Mouse (Mus musculus) retina, embryonic 14.5 days (tissue): ENCODE data around the gene Vps37d.

Experiments used
- DNase-seq: peaks from one replicate; pipeline ENCODE4 v3.0.0-alpha.2; 2015; ENCODE audit warnings: low spot score

Vps37d gene

DNA sequence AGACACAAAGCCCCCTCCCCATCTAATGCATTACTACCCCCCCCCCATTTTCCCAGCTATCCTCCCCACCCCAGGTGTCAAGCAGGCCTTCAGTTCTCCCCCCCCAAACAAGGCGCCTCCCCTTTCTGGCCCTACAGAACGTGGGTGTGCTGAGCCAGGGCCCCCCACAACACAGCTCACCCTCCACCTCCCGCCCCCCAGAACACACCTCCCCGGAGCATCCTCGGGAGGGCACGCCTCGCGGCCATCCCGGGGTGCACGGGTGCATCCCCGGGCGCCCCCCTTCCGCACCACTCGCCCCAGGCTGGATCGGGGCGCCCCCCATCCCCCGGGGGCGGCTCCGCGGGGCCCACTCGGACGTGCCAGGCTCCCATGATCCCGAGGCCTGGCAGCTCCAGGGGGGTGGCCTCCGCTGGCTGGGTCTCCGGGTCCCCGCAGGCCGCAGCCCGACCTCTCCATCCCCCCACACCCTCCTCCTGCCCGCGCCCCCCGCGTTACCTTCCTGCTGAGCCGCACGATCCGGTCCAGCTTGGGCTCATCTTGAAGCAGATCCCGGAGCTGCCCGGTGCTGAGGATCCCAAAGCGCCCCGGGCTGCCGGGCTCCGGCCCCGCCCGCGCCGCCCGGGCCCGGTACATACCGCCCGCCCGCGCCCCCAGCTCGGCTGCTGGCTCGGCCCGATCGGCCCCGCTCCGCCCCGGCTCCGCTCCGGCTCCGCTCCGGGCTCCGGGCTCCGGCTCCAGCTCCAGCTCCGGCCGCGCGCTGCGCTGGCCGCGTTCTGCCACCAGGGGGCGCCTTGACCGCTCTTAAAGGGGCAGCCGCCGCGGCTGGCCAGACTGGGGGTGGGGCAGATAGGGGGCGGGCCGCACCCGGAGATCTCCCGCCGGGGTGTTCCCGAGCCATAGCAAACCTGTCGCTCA, at the start of gene Vps37d:
Gene Vps37d, minus strand, starts transcription at position 703 of the 918 bp plus-strand sequence.
- peak; percentile 96 for DNase-seq

DNA sequence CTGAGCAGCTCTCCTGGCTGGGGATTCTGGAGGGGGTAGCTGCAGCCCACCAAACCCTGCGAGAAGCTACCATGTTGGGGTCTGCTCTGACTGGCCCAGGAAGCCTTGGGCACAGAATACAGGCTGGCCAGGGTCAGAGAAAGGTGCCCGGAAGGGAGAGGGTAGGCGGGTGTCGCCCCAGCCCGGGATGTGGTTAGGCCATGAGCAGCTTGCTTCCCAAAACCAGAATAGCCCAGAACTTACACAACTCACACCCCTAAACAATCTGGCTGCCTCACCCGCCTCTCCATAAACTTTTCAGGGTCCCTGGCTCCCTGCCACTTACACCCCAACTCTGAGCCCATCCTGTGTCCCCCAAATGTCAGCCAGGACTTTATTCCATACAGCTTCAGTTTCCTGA, 49.6 kb upstream of the Vps37d start:
- no peak for DNase-seq

DNA sequence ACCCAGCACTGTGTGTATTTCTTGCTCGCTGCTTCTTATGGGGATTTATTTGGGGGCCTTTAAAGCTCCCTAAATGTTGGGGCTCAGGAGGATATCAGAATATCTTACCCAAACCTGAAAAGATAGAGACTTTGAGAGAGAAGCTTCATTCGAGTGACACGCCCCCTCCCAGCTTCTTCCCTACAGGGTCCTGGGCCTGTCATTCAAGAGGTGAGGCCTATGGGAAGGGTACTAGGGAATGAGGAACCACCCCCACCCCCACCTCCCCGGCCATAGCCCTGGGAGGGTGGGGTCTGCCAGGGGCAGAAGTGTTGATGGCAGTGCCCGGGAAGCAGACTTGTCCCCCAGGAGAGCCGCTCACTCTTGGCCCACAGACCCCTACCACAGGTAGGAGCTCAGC, 48.1 kb upstream of the Vps37d start:
- DNase-seq = no peak

DNA sequence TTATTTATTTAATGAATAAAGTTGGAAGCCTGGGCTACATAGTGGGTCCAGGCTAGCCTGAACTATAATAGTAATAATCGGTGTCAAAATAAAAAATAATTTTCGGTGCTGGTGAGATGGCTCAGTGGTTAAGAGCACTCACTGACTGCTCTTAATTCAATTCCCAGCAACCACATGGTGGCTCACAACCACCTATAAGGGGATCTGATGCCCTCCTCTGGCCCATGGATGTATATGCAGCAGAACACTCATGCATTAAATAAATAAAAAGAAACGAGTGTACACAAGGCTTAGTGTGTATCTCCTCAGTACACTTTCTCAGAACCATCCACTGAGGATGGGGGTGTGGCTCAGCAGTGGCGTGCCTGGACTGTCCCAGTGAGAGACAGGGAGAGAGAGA, 42.7 kb upstream of the Vps37d start:
- no peak for DNase-seq

DNA sequence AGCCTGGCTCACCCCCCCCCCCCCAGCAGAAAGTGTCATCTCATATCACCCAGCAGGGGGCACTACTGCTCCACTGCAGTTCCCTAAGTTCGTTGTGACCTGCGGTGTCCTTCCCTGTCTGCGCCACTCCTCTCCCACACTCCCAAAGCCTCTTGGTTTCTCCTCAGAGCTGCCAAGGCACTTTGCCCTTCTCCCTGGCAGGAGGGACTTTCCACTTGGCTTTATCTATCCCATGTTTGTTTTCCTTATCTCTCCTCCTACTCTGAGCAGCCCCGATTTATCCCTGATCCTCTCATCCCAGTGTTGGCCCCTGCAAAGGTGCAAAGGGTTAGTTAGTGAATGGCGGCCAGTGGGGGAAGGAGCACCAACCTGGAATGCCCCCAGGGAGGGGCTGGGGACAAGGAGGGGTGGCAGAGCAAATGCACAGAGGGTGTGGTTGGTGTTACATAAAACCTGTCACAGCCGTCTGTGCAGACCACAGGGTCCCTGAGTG, 40.6 kb upstream of the Vps37d start:
- DNase-seq = peak; percentile 81

DNA sequence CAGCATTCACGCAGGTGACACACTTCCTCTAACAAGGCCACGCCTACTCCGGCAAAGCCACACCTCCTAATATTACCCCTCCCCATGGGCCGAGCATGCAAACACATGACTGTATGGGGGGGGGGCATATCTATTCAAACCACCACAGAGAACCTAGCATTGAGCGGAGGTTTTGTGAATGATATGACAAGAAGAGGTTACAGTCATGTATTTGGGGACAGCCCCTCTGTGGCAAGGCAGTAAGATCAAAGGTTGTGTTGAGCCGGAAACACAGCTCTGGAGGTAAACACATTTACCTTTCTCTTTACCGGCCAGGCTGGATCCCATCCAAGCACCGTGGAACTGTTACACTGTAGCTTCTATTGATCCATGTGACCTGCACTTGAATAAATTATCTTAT, 37.2 kb upstream of the Vps37d start:
- no peak for DNase-seq

DNA sequence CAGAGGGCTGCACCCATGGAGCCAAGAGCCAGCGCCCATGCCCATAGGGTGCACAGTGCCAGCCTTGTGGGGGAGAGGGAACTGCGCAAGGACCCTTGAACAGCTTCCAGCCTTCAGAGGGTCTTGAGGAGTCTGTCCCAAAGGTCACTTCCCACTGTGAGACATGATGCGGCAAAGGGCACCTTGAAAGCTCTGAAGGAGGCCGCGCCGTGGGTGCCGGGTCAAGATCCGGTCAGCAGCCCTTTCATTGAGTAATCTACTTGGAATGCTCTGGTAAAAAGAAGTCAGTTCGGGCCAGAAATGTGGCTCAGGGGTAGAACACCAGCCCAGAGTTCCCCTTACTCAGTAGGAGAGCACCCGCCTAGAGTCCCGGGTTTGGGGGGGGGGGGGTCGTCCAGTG, 35.7 kb upstream of the Vps37d start:
- DNase-seq = no peak

DNA sequence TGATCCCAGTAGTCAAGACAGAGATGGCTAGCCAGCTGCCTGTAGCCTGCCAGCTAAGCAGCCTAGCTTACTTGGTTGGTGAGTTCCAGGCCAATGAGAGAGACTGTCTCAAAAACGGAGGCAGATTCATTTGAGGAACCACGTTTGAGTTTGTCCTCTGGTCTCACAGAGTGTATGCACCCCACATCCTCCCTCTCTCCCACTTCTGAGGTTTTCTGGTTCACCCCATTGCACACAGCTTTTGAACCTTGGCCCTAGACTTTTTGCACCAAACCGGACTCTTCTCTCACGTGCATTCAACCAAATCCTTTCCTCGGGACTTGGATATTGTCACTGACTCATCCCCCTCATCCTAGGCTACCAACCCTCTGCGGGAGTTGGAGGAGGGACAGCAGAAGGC, 31.9 kb upstream of the Vps37d start:
- DNase-seq = no peak

DNA sequence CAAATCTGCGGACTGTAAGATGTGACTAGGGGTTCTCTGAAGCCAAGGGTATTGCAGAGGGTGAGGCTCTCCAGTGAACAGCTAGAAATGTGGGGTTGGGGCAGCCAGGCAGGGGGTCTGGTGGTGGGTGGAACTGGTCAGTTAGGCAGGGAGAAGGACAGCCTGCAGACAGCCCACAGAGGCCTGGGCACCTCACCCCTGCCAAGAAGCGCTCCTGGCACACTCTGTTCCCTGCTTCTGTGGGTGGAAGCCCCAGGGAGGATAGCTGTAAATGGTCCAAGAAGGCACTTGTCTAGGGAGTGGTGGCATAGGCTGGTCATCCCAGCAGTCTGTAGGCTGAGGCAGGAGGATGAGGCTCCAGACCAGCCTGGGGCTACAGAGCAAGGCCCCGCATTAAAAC, 31.4 kb upstream of the Vps37d start:
- no peak for DNase-seq

DNA sequence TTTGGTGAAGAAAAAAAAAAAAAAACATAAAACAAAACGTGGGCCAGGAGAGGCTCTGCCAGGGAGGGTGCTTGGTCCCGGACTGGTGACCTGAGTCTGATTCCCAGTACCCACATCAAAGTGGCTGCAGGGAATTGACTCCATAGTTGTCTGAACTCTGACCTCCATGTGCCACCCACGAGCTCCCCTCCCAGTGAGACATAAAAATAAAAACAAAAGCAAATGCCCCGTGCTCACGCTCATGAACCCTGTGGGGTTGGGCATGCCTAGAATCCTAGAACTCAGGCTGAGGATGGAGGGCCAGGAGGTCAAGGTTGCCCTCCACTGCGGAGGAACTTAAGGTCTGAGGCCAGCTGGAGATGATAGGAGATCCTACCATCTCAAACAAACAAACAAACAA, 31.0 kb upstream of the Vps37d start:
- DNase-seq = no peak

DNA sequence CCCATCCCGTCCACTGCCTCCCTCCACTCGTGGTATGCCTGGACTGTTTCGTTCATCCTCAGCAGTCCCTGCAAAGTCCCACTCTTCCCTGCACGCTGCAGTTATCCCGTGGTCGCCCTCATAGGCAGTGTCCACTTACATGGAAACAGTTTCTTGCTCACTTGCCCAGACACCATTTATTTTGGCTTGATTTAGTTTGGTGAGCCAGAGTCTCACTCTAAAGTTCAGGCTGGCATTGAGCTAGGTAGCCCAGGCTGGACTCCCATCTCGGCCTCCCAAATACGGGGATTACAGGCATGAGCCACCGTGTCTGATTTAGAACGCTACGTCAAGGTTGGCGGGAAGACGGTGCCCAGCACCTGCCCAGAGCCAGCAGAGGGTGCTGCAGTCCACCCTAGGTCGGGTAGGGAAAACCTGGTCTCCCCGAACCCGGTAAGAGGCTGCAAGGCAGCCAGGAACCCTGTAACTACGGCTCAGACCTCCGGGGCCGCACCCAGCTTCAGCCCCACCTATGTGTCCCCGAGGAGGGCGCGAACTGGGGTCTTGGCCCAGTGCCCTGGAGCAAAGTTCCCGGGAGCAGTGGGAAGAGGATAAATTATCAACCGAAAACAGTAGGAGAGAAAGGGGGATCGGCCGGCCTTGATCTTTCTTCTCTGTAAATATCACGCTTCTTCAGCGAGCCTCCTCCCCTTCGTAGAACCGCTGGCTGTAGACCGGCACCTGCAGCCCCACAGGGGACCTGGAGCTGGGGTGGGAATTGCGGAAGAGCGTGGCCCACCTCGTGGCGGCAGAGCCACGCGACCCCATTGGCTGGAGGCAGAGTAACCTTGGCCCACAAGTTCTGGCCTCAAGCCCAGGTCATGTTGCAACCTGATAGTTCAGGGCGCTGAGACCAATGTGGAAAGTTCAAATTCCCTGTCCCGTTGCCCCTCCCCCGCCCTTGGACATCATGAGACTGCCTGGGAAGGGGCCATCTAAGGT, 29.7 kb upstream of the Vps37d start:
- peak; percentile 70 for DNase-seq

DNA sequence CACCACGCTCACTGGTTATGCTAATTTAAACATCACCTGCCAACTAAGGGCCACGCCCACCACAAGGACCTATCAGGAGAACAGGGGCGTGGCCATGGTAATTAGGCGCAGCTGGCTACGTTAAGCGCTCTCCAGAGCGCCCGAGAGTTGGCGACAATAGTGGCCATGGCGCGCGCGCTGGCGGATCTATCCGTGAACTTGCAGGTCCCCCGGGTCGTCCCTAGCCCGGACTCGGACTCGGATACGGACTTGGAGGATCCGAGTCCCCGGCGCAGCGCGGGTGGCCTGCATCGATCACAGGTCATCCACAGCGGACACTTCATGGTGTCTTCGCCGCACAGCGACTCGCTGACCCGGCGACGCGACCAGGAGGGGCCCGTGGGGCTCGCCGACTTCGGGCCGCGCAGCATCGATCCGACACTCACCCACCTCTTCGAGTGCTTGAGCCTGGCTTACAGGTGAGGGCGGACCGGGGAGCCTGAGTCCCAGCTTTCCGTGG, 28.7 kb upstream of the Vps37d start:
- DNase-seq = peak; percentile 90

DNA sequence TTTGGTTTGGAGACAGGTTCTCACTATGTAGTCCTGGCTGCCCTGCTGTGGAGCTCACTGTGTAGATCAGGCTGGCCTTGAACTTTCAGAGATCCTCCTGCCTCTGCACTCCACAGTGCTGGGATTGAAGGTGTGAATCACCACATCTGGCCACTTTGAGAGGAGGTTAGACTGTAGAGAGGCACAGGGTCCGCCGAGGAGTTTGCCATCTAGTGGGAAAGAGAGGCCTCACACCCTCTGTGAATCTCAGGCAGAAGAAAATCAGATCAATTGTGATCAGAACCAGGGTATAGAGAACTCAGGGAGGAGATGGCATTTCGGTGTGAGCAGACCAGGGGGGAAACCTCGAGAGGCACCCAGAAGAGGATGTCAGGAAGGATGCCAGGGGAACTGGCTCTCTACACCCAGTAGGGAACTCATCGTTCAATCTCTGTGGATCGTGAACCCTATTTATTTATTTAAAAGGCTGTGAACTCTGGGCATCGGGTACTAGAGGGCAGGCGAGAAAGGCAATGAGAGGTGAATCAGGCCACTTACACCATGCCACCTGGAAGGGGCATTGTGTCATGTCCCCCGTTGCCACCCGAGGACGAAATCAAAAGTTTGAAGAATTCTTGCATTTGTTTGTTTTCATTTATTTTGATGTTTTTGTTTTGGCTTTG, 26.1 kb upstream of the Vps37d start:
- DNase-seq = peak; percentile 47

DNA sequence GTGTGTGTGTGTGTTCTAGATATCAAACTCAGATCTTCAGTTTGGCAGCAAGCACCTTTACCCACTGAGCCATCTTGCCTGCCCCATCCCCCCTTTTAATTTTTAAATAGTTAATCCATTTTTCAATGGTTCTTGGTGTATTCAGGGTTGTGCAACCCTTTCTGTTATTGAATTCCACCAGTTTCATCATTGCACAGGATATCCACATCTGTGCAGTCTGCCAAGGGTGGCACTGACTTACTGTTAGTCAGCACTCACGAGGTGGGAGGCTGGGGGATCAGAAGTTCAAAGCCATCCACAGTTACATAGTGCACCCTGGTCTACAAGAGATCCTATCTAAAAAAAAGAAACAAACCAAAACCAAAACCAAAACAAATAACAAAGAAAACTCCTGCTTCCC, 22.9 kb upstream of the Vps37d start:
- DNase-seq = no peak

DNA sequence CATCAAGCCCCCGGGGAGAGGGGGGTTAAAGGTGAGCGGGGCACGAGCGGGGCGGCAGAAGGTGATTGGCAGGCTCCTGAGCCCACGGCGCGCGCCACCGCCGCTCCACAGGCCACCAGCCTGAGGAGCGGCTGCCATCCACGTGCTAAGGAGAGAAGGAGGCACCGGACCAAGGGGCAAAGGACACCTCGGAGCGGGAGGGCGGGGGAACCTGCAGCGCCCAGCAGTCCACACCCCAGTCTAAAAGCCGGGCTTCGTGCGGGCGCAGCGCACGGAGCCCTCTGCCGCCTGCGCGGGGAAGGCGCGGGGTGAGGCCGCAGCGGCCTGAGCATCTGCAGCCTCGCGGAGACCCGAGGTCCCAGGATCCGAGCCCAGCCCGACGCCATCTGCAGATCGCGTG, 11.6 kb upstream of the Vps37d start, which contains the start of gene Mlxipl:
Gene Mlxipl, plus strand, starts transcription at position 238 of the 400 bp plus-strand sequence.
- DNase-seq = peak; percentile 24

DNA sequence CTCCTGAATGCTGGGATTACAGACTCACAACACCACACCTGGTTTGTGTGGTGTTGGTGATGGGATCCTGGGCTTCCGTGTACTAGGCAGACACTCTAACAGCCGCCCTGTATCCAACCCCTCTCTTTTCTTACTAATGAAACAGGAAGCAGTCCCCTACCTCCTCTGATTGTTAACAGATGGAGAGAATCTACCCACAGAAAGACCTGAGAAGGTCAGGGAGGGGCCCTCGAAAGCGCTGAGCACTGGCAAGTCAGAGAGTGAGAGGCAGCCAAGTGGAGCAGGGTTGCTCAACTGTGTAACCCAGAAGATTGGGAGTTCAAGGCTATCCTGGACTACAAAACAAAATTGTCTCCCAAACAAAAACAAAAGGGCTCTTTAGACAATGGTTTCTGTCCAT, 8.8 kb upstream of the Vps37d start:
- DNase-seq = no peak

DNA sequence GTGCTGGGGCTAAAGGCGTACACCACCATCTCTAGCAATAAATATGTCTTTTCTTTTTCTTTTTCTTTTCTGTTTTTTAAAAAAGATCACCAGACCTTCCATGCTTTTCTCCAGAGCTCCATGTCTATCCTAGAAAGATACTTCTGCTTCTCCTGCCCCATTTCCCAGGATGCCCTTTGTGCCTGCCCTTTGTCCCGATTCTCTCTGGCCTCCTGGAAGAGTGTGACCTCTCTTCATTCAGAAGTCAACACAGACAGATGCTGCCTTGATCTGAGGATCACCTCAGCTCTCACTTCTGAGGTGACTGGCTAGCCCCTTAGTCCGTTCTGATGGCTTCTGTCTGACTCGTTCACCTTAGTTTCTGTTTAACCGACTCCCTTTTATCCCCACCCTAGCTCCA, 2.5 kb upstream of the Vps37d start:
- no peak for DNase-seq

DNA sequence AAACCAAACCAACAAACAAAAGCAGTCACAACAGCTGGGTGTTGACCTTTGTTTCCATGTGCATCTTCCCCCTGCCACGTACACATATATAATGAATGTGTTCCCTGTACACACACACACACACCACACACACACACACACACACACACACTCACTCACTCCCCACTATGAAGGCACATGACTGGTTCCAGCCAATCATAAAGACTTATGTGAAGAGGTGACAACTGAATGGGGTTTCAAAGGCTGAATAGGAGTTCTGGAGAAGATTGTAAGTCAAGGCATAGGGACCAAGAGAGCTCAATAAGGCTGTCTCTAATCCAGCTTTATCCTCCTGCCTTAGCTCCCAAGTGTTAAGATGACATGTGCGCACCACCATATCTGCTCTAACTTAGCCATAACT, 1.5 kb upstream of the Vps37d start:
- no peak for DNase-seq

DNA sequence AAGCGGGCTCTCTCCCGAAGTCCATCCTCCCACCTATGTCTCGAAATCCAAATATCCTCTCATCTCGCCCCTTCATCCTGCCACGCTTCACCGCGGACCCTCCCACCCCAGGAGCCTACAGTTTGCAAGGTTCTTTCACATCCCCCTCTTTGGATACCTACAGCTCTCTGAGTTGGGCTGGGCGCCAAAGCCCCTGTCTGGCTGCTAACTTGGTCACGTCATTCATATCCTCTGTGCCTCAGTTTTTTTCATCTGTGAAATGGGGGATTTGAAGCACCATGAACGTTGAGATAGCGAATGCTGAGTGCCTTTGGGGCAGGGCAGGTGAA, 380 bp upstream of the Vps37d start:
- DNase-seq = no peak

DNA sequence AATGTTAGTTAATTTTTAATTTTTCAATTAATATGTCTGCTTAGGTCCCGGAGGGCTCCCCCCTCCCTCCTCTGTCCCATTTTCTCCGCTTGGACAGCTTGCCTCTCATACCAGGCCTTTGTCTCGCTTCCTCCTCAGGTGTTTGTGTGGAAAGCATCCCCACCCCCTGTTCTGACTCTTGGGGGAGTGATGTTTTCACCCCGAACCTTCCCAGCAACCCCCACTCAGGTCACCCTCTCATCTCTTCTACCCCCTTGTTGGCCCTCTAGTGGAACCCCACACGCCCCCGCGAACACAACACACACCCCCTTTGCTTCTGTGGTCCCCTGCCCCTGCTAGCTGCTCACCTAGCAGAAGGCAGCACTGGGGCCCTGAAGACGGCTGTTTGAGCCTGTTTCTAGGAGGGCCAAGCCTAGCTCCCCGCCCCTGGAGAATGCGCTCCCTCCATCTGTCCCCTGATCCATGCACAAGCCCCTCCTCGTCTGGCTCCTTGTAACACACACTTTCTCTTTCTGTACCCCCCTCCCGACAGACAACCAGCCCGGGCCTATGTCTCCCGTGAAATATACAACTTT, 1.0 kb downstream of the Vps37d start:
- DNase-seq = peak; percentile 54

DNA sequence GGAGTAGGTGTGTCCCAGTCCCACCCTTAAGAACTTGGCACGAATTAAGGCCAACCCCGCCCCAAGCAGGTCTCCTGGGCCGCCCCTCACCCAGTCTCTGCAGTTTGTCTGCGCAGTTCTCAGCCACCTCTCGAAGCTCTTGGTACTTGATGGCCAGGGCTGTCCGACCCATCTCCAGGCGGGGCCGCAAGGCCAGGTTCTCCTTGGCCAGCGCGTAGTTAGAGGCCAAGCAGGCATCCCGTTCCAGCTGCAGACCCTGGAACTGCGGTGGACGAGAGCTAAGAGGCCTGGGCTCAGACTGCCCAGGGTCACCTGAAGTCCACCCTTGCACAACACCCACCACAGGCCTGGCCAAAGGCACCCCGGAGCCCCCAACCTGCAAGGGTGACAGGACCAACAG, 1.7 kb downstream of the Vps37d start:
- no peak for DNase-seq

DNA sequence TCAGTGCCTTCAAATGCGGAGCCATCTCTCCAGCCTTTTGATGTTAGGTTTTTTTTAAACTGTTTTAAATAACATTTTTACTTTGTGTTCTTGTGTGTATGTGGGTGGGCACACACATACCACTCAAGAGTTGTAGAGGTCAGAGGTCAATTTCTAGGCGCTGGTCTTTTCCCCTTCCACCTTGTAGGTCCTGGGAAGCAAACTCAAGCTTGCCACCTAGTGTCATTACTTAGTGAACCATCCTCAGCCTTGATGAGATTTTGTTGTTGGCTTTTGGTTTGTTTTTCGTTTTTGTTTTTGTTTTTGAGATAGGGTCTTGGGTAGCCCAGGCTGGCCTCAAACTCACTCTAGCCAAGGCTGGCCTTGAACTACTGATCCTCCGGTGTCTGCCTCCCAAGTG, 2.4 kb downstream of the Vps37d start:
- DNase-seq = peak; percentile 18
